Mouse (Mus musculus) lung, adult 2 months (tissue): ENCODE results near the gene Zc3h4.

Source experiments
- CTCF ChIP-seq: fragments of 200-500 bp; IDR thresholded peaks from 2 replicates; pipeline ENCODE4 v1.5.1; 2011; ENCODE audit warnings: mild to moderate bottlenecking, low read length, control low read depth; ENCODE audit not compliant: insufficient read depth
- POLR2A ChIP-seq: fragments of 200-500 bp; IDR thresholded peaks from 2 replicates; pipeline ENCODE4 v1.6.1; 2011; ENCODE audit warnings: low read depth, mild to moderate bottlenecking, control low read depth, low read length, borderline replicate concordance; ENCODE audit errors: extremely low read depth

- TF ChIP-seq CTCF (no peak), POLR2A (no peak)
Observed at GRCm38 (mm10) chr7:16435088-16435487, 34.4 kb downstream of the Zc3h4 start.
